Mouse (Mus musculus) gastrocnemius, postnatal 14 days (tissue): ENCODE data around the gene Tssk3. TPM values are rescaled to one million over a fixed set of nuclear protein-coding genes. Genes with fewer than 3 reads are reported as not detected.

Experiments used
- DNase-seq: peaks from one replicate; pipeline ENCODE4 v3.0.0; 2021; ENCODE audit warnings: mixed read lengths
- intact Hi-C: fragments of 180-260 bp; cut with DNase I; formaldehyde crosslinking; loops from one replicate; pipeline ENCODE4 v1.15.1; 2025; ENCODE audit warnings: low total_unique reads
- total RNA-seq, 2 experiments: library from RNA; stranded (reverse); gene quantifications; 2 replicates each; pipeline ENCODE4 v1.2.3; 2021

Gene Tssk3
- total RNA-seq, 2 experiments from 2014 or later = not detected

- intact Hi-C loops = no loop called here
- no peak for DNase-seq
These were observed 12.2 kb upstream of the Tssk3 start for GRCm38 (mm10) chr4:129502901-129503444.

GRCm38 (mm10) chr4:129502327-129502888, 11.6 kb upstream of the Tssk3 start:
- intact Hi-C loops = no loop called here

GRCm38 (mm10) chr4:129500607-129501566, 10.1 kb upstream of the Tssk3 start:
- intact Hi-C loops = no loop called here
- peak; percentile 89 for DNase-seq

More at GRCm38 (mm10) chr4:129502327-129502888, 11.6 kb upstream of the Tssk3 start:
- DNase-seq = no peak

GRCm38 (mm10) chr4:129500017-129500416, 9.2 kb upstream of the Tssk3 start:
- intact Hi-C loops = no loop called here
- DNase-seq = no peak

DNA sequence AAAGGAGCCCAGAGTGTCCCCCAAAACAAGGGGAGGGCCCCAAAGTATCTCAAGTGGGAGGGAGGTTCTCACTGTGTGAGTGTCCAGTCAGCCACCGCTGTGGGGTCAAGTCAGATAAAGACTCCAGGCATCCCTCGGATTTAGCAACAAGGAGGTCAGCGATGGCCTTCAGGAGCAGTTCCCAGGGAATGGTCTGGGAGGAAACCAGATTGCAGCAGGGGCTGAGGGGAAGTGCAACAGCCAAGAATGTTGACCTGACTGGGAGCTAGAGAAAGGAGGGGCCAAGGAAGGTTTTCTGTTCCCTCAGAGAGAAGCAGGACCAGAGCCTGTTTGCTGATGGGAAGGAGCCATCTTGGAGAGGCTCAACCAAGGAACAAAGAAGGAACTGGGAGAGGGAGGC, 8.1 kb upstream of the Tssk3 start:
- intact Hi-C loops = no loop called here
- DNase-seq = no peak

DNA sequence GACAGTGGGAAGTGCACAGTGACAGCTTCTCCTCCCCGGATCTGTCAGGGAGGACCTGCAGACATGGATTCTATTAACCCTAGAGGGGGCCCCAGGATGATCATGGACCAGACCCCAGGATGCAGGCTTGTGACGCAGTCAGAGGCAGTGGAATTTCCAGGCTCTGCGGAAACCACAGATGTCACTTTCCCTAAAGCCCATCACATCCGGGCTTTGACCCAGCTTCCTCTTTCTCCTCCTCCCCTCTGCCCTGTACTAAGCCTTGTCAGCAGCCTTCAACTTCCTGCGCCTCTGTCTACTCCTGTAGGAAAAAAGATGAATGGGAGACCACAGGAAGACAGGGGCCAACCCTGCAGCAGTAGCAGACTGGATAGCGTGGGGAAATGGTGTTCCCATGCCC, 5.8 kb upstream of the Tssk3 start:
- peak; percentile 24 for DNase-seq
- intact Hi-C loops = no loop called here

- intact Hi-C loops = no loop called here
- no peak for DNase-seq
These were observed 5.1 kb upstream of the Tssk3 start for GRCm38 (mm10) chr4:129495672-129496562.

GRCm38 (mm10) chr4:129494681-129495080, 3.9 kb upstream of the Tssk3 start:
- intact Hi-C loops = no loop called here
- DNase-seq = no peak

- no peak for DNase-seq
- intact Hi-C loops = no loop called here
These were observed 9.7 kb downstream of the Tssk3 start for GRCm38 (mm10) chr4:129481090-129481489.

- intact Hi-C loops = no loop called here
- DNase-seq = no peak
These were observed 11.0 kb downstream of the Tssk3 start for GRCm38 (mm10) chr4:129479863-129480262.

- intact Hi-C loops = no loop called here
- DNase-seq = no peak
These were observed 14.8 kb downstream of the Tssk3 start for GRCm38 (mm10) chr4:129476047-129476446.

- DNase-seq = no peak
- intact Hi-C loops = no loop called here
These were observed 26.5 kb downstream of the Tssk3 start for GRCm38 (mm10) chr4:129464286-129464815.

DNA sequence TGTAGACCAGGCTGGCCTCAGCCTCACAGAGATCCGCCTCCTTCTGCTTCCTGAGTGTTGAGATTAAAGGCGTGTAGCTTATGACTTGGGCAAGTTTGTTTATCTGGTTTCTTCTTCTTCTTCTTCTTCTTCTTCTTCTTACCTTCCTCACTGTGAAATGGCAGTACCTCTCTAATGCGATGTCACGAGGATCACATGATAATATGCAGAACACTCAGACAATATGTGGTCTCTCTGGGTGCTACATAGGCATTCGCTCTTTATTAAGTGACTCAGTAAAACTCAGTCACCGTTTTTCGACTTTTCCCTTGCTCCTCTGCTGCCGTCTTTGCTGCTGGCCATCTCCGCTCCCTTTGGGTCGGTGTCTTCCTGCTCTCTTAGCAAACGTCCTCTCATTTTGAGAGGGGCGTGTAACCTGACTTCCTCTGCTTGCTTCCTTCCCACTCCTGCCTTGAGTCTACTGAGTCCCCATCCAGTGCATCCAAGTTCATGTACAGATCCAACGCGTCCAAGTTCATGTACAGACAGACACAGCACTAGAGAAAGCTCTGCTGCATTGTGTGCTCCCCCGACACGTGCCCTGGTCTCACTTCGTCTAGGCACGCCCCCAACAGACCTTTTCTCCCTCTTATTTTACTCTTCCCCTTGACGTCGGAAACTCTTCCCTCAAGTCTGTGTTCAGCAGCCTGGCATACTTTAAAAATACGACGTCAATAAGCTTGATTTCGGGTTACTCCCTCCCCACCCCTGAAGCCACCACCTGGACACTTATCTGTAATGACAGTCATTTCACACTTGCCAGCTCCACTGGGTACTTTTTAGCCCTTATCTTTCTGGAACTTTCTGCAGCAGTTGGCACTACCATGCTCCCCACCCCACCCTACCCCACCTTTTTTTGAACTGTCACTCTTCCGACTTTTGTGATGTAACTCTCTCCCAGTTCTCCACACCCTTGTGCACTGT, 27.4 kb downstream of the Tssk3 start:
- intact Hi-C loops = no loop called here
- no peak for DNase-seq

- no peak for DNase-seq
- intact Hi-C loops = no loop called here
These were observed 28.7 kb downstream of the Tssk3 start for GRCm38 (mm10) chr4:129462118-129462517.

DNA sequence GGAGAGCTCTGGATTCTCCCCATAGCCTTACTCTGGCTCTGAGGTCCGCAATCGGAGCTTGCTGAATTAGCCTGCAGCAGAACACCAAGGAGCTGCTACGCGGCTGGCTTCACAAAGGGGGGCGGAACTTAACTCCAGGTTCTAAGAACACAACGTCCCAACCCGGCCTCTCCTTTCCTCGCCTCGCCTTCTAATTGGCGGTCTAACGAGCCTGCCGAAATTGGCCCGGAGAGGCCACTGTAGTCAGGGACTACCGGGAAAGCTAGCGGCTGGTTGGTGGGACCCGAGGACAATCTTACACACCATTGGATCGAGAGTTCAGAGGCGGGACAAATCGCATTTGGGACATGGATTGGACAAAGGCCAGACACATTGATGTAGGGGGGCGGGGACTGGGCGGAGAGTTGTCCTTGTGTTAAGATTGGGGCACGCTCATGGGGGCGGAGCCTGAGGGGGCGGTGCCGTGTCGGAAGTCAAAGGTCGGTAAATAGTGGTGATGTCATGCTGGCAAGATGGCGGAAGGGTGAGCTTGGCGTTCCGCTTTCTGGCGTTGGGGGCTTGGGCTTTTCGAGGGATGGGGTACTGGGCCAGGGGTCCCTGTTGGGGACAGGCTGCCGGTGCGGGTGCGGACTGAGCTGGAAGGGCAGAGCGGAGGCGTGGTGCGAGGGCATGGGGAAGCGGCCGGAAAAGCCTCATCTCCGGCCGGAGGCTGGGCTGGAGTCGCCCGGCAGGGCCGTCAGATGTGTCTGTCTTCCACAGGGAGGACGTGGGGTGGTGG, 29.4 kb downstream of the Tssk3 start, which contains the start of gene Bsdc1:
Gene Bsdc1, plus strand, starts transcription at position 399 of the 778 bp plus-strand sequence.
- intact Hi-C loops = no loop called here
- DNase-seq = peak; percentile 99

GRCm38 (mm10) chr4:129460827-129461182, 30.0 kb downstream of the Tssk3 start:
- DNase-seq = no peak
- intact Hi-C loops = no loop called here

GRCm38 (mm10) chr4:129459726-129460125, 31.1 kb downstream of the Tssk3 start:
- intact Hi-C loops = no loop called here
- DNase-seq = no peak
